Mouse (Mus musculus) intestine, embryonic 14.5 days (tissue): ENCODE measurements at regions not wholly inside any gene's neighbourhood (a gene's known extent, or its start where the extent isn't known, plus 50 kb on each side); places are given as distances from the start of the nearest gene placed in this dataset.

ENCODE experiments used
- ATAC-seq: fragments of 200-750 bp; cut with Nextera tagmentation; replicated peaks from 2 replicates; pipeline ENCODE4 v1.8.0; 2017; ENCODE audit warnings: low read depth, moderate number of reproducible peaks, moderate TSS enrichment, moderate library complexity; ENCODE audit not compliant: low FRiP score, low TSS enrichment
- DNase-seq: peaks from one replicate; pipeline ENCODE4 v3.0.0-alpha.2; 2018; ENCODE audit warnings: low spot score
- H3K27ac ChIP-seq: fragments of 300-500 bp; sonication (generic); 2 replicates; pipeline ENCODE4 v1.5.1; 2014; ENCODE audit warnings: low read depth, mild to moderate bottlenecking, control low read depth
- H3K27me3 ChIP-seq: fragments of 300-500 bp; sonication (generic); replicated peaks from 2 replicates; pipeline ENCODE4 v1.6.1; 2014; ENCODE audit warnings: low read length, control low read depth; ENCODE audit not compliant: control insufficient read depth, insufficient read depth
- H3K36me3 ChIP-seq: fragments of 300-500 bp; sonication (generic); 2 replicates; pipeline ENCODE4 v1.6.1; 2014; ENCODE audit warnings: low read length, control low read depth; ENCODE audit not compliant: control insufficient read depth, insufficient read depth
- H3K4me1 ChIP-seq: fragments of 300-500 bp; sonication (generic); replicated peaks from 2 replicates; pipeline ENCODE4 v1.6.1; 2014; ENCODE audit warnings: low read length, control low read depth, mixed read lengths; ENCODE audit not compliant: control insufficient read depth, insufficient read depth
- H3K4me2 ChIP-seq: fragments of 300-500 bp; sonication (generic); 2 replicates; pipeline ENCODE4 v1.6.1; 2014; ENCODE audit warnings: low read length
- H3K4me3 ChIP-seq: fragments of 300-500 bp; sonication (generic); 2 replicates; pipeline ENCODE4 v1.5.1; 2014; ENCODE audit warnings: low read depth, low read length, control low read depth, mixed read lengths
- H3K9ac ChIP-seq: fragments of 300-500 bp; sonication (generic); 2 replicates; pipeline ENCODE4 v1.6.1; 2014; ENCODE audit warnings: mild to moderate bottlenecking, low read length
- H3K9me3 ChIP-seq: fragments of 300-500 bp; sonication (generic); 2 replicates; pipeline ENCODE4 v1.6.1; 2016; ENCODE audit warnings: low read length, control low read depth; ENCODE audit not compliant: control insufficient read depth
- WGBS: fragments of 180-500 bp; shearing (Covaris S2); extraction: QIAGEN DNeasy Blood & Tissue Kit; methylation state at CpG from one replicate; pipeline ENCODE4 v1.1.7; 2014; 5-methylcytosine and 5-hydroxymethylcytosine counted together

DNA sequence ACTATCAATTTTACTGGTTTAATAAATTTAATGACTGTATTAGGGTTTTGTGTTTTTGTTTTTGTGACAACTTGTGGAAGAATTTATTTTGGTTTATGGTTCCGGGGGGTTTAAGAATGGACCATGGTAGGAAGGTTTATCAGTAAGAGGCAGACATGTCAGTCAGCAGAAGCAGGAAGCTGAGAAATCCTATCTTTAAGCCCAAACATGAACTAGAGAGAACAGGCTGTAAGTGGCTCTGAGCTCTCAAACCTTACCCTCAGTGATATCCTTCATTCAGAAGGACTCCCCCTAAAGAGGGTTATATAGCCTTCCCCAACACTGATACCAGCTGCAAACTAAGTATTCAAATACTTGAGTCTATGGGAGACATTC is 170.8 kb downstream of the Btg1 start:
- Histone ChIP-seq H3K27me3 (no peaks in the 10 kb centered on the region), H3K4me1 (no peaks in the 10 kb centered on the region), H3K27ac (no peak overlapping the region), H3K9me3 (no peaks in the 10 kb centered on the region), H3K9ac (no peak overlapping the region), H3K36me3 (no peaks in the 10 kb centered on the region), H3K4me2 (no peak overlapping the region), H3K4me3 (no peak overlapping the region)
- ATAC-seq (no peak), DNase-seq (no peak)
- 56% methylated on average over 1 of the region's 1 CpGs for WGBS

DNA sequence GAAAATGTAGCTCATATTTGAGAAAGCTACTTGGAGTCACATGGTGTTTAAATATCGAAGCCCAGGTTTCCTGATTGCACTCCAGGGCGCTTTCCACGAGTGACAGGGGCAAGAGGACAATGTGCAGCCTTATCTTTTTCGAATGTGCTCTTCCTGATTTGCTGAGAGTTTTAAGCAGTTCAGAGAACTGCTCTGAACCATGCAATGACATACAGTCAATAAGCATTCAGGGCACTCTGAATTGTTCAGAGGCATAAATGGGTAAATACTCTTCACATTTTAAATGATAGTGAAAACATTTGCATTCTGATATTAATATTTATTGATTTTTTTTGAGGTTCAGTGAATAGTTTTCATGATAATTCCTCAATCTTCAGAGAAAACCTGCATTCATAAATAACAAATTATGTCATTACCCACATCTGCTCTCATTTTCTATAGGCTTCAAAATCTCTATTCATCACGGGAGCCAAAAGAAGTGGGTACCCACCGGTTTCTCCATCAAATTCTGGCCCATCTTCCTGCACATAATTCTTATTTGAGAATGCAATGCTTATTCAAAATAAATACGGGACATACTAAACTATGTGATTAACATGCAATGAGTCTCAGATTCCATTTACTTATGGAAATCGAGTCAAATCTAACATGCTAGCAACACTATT is 171.7 kb downstream of the Btg1 start:
- 75% methylated on average over 8 of the region's 8 CpGs for WGBS
- no peaks in the 10 kb centered on the region for H3K36me3 ChIP-seq
- no peaks in the 10 kb centered on the region for H3K27me3 ChIP-seq
- H3K4me1 ChIP-seq, result no peaks in the 10 kb centered on the region
- ATAC-seq, result no peak
- no peak for DNase-seq
- no peak overlapping the region for H3K9ac ChIP-seq
- no peak overlapping the region for H3K4me3 ChIP-seq
- H3K4me2 ChIP-seq, result no peak overlapping the region
- no peaks in the 10 kb centered on the region for H3K9me3 ChIP-seq
- no peak overlapping the region for H3K27ac ChIP-seq

DNA sequence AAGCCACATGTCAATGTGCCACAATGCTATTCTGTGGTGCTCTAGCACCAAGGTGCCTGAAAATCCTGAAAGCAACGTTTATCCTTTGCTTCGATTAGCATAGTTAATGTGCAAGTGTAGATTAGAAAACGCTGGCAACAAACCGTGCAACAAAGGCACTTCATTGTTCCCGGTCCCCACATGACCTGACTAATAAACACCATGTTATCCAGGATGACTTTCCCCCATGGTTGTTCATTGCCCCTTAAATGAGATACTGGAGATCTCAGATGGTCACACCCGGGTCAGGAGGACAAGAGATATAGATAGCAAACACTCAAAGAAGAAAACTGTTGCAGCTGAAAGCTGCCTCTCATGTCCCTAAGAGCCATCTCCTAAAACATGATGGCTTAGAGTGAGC is 180.3 kb downstream of the Btg1 start:
- Histone ChIP-seq H3K4me3 (no peak overlapping the region), H3K4me2 (no peak overlapping the region), H3K4me1 (no peaks in the 10 kb centered on the region), H3K9me3 (no peaks in the 10 kb centered on the region), H3K27me3 (no peaks in the 10 kb centered on the region), H3K27ac (no peak overlapping the region), H3K36me3 (no peaks in the 10 kb centered on the region), H3K9ac (no peak overlapping the region)
- 73% methylated on average over 6 of the region's 6 CpGs for WGBS
- DNase-seq, result no peak
- ATAC-seq, result no peak

DNA sequence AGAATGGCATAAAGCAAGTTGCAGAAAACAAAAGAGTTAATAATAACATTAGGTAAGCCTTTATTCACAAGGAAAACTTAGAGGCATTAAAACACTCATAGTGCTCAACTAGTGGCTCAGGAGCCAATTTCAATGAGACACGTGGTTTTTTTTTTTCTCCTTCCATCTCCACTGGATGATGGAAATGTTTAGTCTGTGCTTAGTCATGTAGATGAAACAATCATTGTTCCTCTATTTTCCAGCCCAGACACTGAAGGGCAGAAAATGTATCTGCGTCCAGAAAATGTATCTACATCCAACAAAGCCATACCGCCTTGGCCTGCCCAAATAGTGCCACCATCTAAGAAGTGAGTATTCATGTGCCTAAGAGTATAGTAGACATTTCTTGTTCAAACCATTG is 184.0 kb downstream of the Btg1 start:
- peaks cover 7% of the 10 kb centered on the region; the same call in 1 of the 2 replicates for H3K4me1 ChIP-seq
- H3K9ac ChIP-seq, result no peak overlapping the region
- no peak overlapping the region for H3K4me3 ChIP-seq
- DNase-seq (no peak), ATAC-seq (no peak)
- no peak overlapping the region for H3K27ac ChIP-seq
- no peaks in the 10 kb centered on the region for H3K9me3 ChIP-seq
- 85% methylated on average over 3 of the region's 3 CpGs for WGBS
- H3K27me3 ChIP-seq, result no peaks in the 10 kb centered on the region
- H3K4me2 ChIP-seq, result no peak overlapping the region
- no peaks in the 10 kb centered on the region for H3K36me3 ChIP-seq

DNA sequence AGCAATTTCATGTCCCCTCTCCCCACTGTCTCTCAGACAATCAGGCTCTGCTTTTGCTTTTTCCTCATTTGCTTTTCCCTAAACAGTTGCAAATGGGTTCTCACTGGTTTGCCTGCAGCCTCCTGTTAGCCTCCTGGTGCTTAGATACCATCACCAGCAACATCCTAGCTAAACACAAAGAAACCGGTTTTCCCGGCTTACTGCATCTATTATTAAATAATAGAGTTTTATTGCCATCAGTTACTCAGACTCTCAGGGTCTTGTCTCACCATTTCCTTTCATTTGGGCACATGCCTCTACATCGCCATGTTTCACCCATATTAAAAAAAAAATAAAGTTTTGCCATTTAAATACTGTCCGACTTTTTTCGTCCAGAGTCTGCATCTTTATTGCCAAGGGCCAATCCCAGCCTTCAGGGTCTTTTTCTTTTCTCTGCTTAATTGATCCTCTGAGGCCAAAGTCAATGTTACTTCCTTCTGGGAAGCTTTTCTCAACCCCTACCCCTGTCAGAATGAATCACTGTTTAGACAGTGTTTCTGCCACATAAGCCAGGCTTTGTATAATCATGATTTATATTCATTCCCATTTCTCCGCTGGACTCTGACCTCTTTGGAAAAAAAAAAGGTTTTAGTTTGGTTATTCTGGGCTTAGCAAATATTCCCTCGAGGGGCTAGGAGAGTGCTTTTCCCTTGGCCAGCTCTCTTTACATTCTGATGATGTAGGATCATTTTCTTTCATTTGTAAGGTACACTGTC is 187.4 kb downstream of the Btg1 start:
- peak; percentile 64 for DNase-seq
- Histone ChIP-seq H3K9me3 (no peaks in the 10 kb centered on the region), H3K27me3 (no peaks in the 10 kb centered on the region), H3K4me3 (no peak overlapping the region), H3K4me1 (peaks cover 7% of the 10 kb centered on the region; the same call in 1 of the 2 replicates), H3K4me2 (peak overlapping the region; percentile 26), H3K27ac (peak overlapping the region; percentile 52), H3K36me3 (no peaks in the 10 kb centered on the region), H3K9ac (no peak overlapping the region)
- ATAC-seq, result peak; percentile 85
- 15% methylated on average over 7 of the region's 7 CpGs for WGBS

DNA sequence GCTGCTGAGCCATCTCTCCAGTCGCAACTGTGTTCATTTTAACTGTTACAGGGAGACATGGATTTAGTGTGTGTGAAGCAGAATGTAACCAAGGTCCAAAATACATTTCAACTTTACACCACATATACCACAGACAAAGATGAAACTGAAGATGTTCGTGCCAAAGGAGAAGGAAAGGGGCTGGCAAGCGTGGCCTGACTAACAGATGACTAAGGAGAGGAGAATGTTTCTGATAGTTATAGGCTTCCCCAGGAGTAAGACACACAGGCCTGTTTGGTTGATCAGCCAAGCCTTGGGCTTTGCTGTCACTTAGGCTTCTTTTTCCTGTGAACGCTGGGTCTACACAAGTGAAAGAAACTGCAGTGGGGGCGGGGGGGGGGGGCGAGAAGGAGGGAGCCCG is 189.8 kb downstream of the Btg1 start:
- Histone ChIP-seq H3K27me3 (no peaks in the 10 kb centered on the region), H3K9me3 (no peaks in the 10 kb centered on the region), H3K27ac (no peak overlapping the region), H3K36me3 (no peaks in the 10 kb centered on the region), H3K9ac (no peak overlapping the region), H3K4me2 (no peak overlapping the region), H3K4me1 (peaks cover 7% of the 10 kb centered on the region; the same call in 1 of the 2 replicates), H3K4me3 (no peak overlapping the region)
- DNase-seq, result no peak
- WGBS, result 64% methylated on average over 5 of the region's 7 CpGs
- no peak for ATAC-seq

DNA sequence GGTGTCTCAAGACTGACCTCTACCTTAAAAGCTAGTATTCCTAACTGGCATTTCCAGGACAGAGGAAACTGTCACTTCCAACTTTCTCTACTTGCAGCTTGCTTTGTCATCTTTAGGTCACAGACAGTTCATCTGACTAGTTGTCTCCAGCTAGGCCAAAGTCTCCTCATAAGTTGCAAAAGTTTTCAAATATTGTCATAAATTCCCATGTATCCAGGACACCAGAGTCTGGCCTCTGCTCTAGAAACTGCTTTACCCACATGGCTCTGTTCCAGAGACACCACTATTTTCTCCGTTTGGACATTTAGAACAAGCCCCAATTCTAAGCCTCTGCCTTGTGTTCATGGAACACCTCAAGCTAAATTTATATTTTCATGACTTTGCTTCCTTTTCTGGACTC is 205.0 kb downstream of the Btg1 start:
- Histone ChIP-seq H3K4me3 (no peak overlapping the region), H3K4me2 (no peak overlapping the region), H3K4me1 (peaks cover 19% of the 10 kb centered on the region), H3K9me3 (no peaks in the 10 kb centered on the region), H3K36me3 (no peaks in the 10 kb centered on the region), H3K27ac (no peak overlapping the region), H3K9ac (no peak overlapping the region), H3K27me3 (no peaks in the 10 kb centered on the region)
- no peak for DNase-seq
- 33% methylated on average over 1 of the region's 1 CpGs for WGBS
- no peak for ATAC-seq

DNA sequence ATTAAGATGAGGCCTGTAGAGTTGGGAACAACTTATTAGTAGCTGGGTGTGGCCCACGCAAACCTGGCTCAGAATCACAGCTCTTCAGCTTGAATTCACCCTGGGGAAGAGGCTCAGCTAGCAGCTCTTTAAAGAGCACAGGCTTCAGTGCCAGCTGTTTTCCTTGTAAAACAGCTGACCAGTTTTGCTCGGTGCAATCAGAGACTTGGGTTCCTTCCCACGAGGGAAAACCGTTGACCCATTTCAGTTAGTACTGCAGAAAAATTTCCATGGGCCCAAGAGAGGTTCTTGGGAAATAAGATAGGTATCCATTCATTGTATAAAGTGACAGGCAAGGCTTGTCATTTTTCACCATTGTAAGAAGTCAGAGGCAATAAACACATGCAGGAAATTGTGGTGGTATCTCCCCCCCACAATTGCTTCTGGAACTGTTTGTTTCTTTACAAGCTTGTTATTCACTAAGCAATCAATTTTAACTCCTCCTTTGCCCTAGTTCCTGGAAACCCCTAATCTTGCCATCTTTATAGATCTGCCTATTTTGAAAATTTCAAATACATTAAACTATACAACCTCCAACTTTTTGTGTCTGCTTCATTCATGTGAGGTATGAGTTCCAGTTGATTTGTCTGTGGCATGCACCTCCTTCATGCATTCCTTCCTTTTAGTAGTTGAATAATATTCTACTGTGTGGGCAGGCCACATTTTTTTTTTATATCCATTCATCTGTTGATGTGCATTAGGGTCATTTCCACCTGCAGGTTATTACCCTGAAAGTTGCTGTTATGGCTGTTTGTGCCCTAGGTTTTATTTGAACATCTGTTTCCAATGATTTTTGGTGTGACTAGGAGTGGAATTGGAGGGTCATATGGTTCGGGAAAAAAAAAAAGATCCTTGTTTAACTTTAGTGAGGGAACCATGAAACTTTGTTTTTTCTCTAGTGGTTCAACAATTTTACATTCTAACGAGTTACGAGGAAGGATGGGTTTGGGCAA is 205.8 kb downstream of the Btg1 start:
- no peak overlapping the region for H3K9ac ChIP-seq
- no peak overlapping the region for H3K27ac ChIP-seq
- no peaks in the 10 kb centered on the region for H3K9me3 ChIP-seq
- H3K4me2 ChIP-seq, result no peak overlapping the region
- ATAC-seq (no peak), DNase-seq (no peak)
- no peaks in the 10 kb centered on the region for H3K36me3 ChIP-seq
- WGBS, result 65% methylated on average over 7 of the region's 7 CpGs
- no peak overlapping the region for H3K4me3 ChIP-seq
- peaks cover 19% of the 10 kb centered on the region for H3K4me1 ChIP-seq
- no peaks in the 10 kb centered on the region for H3K27me3 ChIP-seq
